Mouse (Mus musculus) left cerebral cortex, adult 18-20 months (tissue): ENCODE measurements around the gene Magohb. TPM values are rescaled to one million over a fixed set of nuclear protein-coding genes. Genes with fewer than 3 reads are reported as not detected.

Experiments used
- DNase-seq, 2 experiments: peaks; one replicate each; pipeline ENCODE4 v3.0.0; 2021 to 2022; ENCODE audit warnings: low spot score in 2 of 2, mixed read lengths in 1 of 2
- total RNA-seq, 2 experiments: library from RNA; stranded (reverse); gene quantifications; 2 replicates each; pipeline ENCODE4 v1.2.3; 2021

The Magohb gene
- total RNA-seq, 2 experiments from 2014 or later = 8.5 to 11.3 TPM

GRCm38 (mm10) chr6:131262778-131263177 lies 30.3 kb downstream of the Magohb start:
- DNase-seq = no peak

- no peak for DNase-seq
Observed at GRCm38 (mm10) chr6:131262009-131262408, 31.0 kb downstream of the Magohb start.

DNA sequence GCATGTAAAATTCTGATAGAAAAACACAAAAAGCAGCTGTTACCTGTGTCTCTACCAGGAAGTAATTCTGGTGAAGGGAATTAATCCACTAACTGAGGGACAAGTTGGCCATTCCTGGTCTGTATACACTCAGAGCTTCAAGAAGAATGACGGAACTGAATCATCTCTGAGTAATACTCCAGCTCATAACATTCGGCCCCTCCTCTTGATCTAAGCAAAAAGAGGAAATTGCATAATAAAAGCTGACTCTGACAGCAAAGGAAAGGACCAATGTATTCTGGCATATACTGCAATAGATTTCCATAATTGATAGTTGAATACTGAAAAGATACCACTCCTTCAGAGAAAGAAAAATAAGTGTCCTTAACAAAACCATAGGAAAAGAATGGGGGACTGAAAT lies 45.8 kb downstream of the Magohb start, which contains the start of gene Klra2:
Klra2 (minus strand) TSS at position 157 of the 400 bp plus-strand sequence.
- no peak for DNase-seq

DNA sequence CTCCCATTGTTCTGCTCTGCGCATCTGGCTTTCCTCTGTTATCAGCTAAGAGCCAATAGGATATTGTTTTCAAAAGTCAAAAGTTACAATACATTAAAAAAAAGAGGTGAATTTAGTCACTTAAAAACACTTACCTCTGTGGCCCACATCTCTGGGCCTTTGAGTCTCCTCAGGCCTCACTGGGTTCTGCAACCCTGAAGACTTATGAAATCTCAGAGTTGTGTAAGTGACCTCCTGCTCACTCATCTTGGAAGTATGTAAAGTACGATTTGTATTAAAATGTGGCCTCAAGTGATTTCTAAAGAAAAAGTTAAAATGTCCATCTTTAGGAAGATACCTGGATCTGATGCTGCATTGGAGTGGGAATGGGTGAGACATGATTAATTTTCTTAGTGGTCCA lies 48.0 kb downstream of the Magohb start:
- DNase-seq = no peak

Other genes with a start within 250 kb of the Magohb start
- gene Klra2, start 45.9 kb downstream of the Magohb start, total RNA-seq = under 1 TPM; 0.58 to 0.61 TPM
- under 1 TPM; 0.21 to 0.46 TPM for gene Styk1, start 60.4 kb upstream of the Magohb start, total RNA-seq
- gene Ybx3, start 95.2 kb upstream of the Magohb start, total RNA-seq = 10 to 100 TPM; 43.0 to 44.9 TPM
- not detected for gene 5430401F13Rik, start 193.2 kb upstream of the Magohb start, total RNA-seq
- gene Gm6619, start 193.2 kb upstream of the Magohb start, total RNA-seq = not detected